Mouse (Mus musculus) left cerebral cortex, adult 11 months (tissue): ENCODE data around the gene Ldlrad1.

Source experiments
- DNase-seq: peaks from one replicate; pipeline ENCODE4 v3.0.0; 2022; ENCODE audit warnings: low spot score

Ldlrad1 gene

DNA sequence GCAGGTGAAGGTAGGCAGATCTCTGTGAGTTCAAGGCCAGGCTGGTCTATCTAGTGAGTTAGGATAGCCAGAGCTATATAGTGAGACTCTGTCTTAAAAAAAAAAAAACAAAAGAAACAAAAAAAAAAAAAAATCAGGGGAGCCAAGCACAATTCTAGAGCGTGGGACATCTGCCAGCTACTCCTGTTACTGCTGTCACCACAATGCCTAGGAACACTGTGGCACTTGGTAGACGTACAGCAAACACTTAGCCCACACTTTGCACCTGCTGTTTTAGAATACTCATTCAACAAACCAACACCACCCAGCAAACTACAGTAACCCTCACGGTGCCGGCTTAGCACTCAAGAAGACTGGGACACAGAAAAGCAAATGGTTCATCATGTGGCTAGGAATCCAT is 2.5 kb downstream of the Ldlrad1 start:
- no peak for DNase-seq

DNA sequence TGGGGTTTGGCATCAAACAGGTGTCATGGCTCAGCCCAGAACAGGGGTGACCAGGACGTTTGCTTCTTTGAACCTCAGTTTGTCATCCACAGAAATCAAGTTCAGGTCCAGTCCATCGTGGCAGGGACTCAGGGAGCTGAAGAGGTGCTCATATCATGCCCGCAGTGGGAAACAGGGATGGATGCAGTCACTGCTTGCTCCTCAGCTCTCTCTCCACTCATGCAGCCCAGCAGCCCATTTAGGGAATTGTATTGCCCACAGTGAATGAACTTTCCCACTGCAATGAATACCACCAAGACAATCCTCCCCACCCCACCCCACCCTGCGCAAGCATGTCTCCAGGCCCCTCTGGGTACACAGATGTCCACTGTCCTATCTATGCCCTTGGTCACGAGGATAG is 3.0 kb downstream of the Ldlrad1 start:
- no peak for DNase-seq

DNA sequence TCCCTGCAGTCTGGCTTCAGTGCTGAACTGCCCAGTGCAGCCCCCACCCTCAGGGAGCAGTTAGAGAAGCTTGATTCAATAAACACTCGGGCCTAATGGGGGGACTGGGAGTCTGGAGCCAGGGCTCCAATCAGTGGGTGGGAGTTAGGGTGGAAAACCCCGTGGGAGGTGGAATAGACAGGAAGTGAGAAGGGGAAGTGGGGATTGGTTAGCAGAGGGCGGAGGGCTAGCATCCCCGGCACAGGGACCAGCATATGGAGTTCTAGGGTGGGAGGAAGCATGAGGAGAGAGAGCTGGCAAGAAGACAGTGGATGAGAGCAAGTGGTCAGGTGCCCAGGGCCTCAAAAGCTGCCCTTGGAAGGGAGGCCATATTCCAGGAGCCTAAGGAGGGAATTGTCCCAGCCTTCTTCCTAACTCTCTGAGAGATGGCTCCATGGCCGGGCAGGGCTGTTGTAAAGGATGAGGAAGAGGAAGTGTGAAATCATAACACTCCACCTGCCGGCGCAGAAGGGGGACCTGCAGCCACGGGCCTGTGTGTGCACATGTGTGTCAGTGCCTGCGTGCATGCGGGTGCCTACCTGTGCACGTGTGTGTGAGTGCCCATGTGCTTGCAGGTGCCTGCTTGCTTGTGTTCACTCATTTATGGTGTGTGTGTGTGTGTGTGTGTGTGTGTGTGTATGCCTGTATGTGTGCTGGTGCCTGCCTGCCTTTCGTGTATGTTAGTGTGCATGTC is 4.5 kb downstream of the Ldlrad1 start:
- no peak for DNase-seq

- DNase-seq = no peak
Measured at GRCm38 (mm10) chr4:107217574-107217973, 8.6 kb downstream of the Ldlrad1 start.

DNA sequence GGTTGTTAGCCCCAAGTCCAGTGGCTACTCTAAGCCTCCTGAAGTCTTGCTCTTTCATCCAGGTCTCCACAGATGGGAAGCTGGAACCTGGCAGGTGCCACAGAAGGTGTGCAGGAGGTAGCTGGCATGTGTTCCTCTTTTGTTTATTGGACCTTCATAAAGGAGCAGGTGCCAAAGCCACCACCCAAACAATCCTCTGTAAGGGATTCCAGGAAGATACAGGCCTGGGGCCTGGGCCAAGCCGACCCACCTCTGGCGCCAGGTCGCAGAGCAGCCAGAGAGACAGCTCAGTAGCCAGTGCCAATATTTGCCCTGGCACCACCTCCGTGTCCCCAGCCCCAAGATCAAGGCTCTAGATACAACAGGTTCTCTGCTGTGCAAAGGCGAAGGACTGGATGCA is 12.5 kb downstream of the Ldlrad1 start:
- no peak for DNase-seq

DNA sequence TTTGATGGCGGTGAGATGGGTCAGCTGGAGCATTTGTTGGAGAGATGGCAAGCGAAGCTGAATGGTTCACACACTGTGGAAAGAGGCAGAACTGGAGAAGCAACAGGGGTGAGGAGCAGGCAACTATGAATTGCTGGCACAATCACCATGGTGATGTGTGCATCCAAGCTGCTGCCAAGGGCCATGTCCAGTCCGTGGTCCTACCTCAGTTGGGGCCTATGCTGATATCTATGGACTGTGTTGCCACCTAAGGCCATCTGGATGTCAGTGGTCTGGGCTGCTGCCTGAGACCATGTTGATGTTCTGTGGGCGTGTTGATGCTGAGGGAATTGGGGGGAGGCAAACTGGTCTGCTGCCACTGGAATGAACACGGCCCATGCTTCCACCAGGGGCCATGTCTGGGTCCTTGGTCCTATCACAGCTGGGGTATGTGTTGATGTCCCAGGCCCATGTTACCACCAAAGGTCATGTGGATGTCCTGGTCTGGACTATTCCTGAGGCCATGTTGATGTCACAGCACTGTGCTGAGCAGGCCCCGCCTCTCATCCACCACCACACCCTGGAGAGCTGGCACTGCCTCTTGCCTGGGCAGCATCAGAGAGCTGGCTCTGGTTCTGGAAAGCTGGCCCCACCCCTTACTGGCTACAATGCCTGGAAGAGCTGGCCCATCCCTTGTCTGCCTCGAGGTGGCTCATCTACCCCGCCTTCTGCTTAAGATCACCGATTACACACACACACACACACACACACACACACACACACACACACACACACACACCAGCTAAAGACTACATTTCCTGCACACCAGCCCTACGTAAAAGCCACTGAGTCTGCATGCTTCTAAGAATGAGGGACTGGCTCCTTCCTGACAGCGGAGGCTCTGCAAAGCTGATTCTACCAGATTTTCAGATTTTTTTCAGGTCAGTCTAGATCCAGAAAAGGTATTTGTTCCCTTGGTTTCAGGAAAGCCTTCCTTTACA is 14.5 kb downstream of the Ldlrad1 start:
- no peak for DNase-seq

- no peak for DNase-seq
Measured at GRCm38 (mm10) chr4:107226313-107226712, 17.3 kb downstream of the Ldlrad1 start.

GRCm38 (mm10) chr4:107232219-107232618 is 23.2 kb downstream of the Ldlrad1 start:
- no peak for DNase-seq

GRCm38 (mm10) chr4:107238253-107238652 is 29.3 kb downstream of the Ldlrad1 start:
- DNase-seq = no peak

DNA sequence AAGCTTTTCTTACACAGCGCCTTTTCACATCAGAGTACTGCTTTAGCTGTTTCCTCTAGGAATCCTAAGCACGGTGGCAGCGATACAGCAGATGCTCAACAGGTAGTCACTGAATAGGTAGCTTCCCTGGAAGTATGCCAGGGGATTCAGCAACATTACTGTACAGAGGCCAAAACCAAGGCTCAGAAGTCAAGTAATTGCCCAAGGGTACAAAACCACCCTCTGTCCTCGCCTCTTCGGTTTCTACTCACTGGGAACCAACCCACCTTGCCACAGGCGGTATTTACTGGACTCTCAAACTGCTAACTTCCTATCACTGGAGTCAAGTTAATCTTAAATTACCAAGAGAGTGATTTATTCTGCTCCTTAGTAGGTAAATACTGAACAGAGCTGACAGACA is 31.2 kb downstream of the Ldlrad1 start:
- no peak for DNase-seq

DNA sequence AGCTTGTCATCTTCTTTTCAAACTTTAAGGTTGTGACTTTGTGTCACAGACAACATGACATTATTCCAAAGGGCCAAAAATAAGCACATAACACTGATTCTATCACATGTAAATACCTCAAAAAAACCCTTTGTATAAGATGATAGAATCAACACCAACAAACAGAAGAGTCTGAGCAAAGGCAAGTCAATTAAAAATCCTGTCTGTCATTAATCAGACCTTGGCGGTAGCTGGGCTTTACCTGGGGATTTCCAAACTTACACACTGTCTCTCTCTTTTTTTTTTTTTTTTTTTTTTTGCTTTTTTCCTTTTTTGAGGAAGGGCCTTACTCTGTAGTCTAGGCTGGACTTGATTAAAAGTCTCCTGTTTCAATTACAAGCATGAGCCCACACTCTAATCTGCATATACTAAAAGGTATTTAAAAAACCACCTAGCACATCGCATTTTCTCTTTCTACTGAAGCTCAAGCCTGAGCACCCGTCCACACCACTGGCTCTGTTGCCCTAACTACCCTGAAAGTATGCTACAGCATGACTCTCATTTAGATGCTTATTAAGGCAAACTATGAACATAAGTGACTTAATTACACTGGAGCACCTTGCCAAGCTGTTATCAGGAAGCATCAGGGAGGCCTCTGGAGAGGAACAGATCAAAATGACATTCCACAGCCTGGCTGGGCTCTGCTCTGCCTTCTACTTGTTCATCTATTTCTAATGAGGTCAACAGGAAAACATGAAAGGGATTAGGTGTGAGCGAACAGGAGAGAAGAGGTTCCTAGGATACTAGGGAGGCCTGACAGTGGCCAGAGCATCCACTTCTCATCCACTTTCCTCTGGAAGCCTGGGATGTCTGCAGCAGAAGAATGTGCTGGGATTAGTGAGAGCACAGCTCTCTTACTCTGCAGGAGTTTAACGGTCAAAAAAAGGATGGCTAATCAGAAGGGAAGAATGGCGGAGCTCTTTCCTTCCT is 34.7 kb downstream of the Ldlrad1 start:
- no peak for DNase-seq

DNA sequence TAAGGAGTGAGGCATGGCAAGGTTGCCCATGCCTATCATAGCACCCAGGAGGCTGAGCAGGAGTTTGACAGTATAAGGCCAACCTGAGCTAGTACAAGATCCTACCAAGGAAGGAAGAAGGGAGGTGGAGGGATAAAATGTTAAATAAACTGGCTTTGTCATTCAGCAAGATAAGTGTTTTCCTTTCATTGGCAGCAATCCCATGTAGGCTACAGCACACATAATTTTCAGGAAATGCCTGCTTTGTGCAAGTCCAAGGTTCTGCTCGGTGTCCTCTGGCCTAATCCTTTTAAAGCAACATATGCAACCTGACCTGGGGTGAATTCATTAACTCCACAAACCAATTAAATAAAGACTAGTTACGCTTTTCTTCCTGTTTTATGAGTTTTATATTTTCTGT is 36.4 kb downstream of the Ldlrad1 start:
- DNase-seq = no peak

DNA sequence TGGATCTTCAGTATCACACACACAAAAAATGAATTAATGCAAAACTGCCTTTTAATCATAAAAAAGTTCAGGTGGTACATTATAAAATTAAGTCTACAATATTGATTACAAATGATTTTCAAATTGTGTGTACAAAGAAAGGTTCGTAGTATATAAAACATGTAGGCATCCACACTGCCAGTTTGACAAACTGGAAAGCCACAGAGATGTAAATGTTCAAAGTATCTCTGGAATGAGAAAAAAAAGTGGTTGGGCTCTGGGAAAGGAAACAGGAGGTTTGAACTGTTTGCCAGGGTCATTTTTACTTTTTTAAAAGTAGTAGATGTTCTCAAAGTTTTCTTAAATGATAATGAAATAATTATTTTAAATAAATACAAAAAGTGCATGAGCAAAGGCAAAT is 37.1 kb downstream of the Ldlrad1 start:
- DNase-seq = no peak

DNA sequence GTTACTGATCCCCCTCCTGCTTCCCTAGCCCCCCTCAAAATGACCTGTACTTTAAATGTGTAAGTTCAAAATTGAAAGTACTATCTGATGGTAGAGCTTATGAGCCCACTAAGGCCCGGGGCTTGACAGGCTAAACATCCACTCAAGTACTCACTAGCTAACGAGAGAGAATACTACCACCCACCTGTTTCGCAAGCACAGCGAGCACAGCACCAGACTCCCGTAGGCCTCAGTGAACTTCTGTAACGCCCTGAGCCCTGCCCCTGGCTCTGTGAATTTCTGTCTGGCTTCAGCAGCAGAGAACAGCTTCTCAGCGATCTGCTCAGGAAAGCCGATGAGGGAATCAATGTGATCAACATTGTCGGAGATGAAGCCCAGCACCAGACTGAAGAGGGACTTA is 38.1 kb downstream of the Ldlrad1 start:
- no peak for DNase-seq

GRCm38 (mm10) chr4:107248061-107248460 is 39.1 kb downstream of the Ldlrad1 start:
- DNase-seq = no peak

DNA sequence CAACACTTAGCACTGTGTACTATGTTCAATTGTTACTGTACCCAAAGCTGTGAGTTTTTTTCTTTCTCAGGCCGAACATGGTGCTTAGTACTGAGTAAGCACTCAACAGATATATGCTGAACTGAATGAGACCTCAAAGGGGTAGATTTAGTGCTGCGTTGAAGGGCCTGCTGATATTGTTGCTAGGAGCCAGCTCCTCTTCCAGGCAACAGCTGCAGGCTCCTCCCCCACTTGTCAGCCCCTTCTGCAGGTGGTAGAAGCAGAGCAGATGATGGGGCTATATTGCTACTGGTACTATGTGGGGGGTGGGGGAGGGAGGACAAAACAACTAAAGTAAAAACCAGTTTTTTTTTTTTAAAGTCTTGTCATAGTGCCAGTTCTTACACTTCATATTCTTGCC is 40.5 kb downstream of the Ldlrad1 start:
- DNase-seq = no peak

GRCm38 (mm10) chr4:107250494-107250893 is 41.5 kb downstream of the Ldlrad1 start:
- peak; percentile 40 for DNase-seq

DNA sequence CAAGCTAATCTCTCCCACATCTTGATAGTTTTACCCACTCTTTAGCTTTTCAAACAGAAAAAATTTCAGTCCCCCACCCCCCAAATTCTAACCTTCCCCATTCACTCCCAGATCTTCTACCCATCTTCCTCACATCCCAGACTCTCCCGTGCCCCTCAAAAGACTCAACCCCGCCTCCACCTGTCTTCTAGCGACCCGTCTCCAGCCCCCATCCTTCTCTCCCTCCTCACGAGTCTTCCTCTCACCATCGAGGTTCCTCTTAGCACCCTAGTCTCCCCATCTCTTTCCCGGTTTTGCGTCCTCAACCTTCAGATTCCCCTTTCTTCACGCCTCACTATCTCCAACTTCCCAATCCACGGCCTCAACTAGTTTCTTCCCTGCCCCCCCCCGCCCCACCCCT is 43.5 kb downstream of the Ldlrad1 start:
- DNase-seq = no peak

DNA sequence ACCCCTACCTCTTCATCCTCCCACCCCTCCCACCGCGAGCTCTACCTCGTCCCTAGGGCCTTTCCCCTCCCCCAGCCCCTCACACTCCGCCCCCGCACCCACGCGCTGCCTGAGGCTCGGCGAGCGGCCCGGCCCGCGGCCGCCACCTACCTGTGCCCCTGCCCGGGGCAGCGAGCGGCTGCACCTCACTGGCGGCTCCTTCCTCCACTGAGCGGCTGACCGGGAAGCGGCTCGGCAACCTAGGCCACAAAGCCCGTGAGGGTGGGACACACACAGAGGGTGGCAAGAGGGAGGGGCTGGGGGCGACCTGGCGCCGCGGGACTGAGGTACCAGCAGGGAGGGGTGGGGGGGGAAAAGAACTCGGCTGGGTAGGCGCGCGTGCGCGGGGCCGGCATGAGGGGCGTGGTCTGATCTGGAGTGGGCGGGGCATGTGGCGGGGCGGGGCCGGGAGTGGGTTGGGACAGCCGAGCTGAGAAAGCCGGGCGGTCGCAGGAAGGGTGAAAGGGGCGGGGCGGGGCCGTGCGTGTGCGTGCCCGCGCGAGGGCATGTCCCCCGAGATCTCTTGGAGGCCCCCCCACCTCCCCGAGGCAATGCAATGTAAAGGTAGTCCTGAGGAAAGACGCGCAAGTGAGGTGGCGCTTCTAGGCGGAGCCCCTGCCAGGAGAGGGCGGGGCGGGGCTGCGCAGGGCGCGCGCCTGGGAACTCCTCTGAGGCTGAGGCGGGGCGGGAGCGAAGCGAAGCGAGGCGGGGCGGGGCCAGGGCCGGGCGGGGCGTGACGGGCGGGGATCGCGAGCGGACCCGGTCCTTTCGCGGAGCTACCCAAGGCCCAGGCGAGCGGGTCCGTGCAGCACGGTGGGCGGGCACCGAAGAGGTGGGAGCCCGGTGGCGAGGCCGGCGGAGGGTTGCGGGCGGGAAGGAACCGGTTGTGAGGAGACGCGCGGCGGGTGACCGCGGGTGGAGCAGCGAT is 44.4 kb downstream of the Ldlrad1 start, which contains the start of the genes Lrrc42 and Hspb11:
TSS of gene Lrrc42 (minus strand) at position 408 of the 967 bp plus-strand sequence.
TSS of gene Hspb11 (plus strand) at position 469 of the 967 bp plus-strand sequence.
- DNase-seq = peak; percentile 89

DNA sequence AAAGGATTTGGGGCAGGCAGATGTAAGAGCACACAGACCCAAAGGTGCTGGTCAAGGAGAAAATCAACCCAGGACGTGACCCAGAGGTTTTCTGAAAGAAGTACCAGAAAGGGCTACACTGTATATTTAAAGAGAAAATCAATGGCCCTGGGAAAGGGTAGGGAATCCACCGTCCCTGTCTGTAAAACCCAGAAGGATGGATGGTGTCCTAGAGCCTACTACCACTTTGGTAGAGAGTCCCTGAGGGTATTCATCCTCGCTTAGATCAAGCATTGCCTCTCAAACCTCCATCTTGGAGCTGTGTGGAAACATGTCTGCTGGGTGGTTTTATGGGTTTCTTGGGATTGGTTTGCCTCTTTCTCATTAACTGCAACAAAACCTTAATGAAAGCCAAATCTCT is 45.4 kb downstream of the Ldlrad1 start:
- DNase-seq = no peak

- DNase-seq = no peak
Measured at GRCm38 (mm10) chr4:107260001-107260400, 51.0 kb downstream of the Ldlrad1 start.
